Mouse (Mus musculus) NIH3T3 (cell line): ENCODE data around the gene Sec61a2.

Experiments used
- DNase-seq: peaks from one replicate; pipeline ENCODE4 v3.0.0-alpha.2; 2012; ENCODE audit warnings: low read depth

Sec61a2 gene

DNA sequence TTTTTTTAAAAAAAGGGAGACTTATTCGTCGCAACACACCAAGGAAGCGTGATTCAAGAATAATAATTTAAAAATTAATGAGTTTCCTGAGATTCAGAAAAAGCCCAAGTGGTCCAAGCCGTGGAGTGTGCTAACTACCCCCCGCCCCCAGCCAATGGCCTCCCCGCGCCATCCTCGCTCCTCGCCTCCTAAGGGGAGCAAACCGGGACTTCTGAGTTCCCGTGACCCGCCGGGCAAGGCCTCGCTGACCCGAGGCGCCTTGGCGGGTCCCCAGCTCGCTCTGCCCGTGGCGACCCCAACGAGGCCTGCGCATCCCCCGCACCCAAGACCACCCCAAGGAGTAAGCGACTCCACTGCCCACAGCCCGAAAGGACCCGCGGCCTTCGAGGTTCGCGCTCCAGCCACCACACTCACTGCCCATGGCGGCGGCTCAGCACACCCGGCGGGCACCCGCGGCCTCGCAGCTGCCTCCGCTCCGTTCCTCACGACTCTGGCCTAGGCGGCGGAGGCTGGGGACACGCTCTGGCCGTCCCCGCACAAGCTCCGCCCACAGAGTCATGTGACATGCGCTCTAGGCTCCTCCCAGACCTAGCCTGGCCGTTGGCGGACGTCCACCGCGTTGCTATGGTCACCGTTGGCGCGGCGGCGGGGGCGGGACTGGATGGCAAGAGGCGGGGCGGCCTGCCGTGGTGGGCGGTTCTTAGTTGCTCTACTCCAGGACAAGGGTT is at the start of gene Sec61a2:
Gene Sec61a2, minus strand, starts transcription at position 590 of the 728 bp plus-strand sequence.
- peak; percentile 99 for DNase-seq

DNA sequence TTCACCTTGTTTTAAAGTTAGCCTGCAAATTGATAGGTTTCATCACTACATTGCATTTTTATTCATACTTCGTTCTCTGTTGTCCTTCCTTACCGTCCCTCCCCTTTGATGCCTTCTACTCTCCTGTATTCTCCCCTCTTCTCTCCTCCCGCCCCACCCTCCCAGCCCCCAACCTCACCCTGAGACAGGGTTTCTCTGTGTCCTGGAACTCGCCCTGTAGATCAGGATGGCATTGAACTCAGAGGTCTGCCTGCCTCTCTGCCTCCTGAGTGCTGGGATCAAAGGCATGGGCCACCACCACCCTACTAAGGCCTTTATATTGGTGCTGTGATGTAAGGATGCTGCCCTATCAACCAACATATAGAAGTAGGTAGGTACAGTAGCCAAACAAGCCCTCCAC is 47.8 kb upstream of the Sec61a2 start:
- DNase-seq: no peak

DNA sequence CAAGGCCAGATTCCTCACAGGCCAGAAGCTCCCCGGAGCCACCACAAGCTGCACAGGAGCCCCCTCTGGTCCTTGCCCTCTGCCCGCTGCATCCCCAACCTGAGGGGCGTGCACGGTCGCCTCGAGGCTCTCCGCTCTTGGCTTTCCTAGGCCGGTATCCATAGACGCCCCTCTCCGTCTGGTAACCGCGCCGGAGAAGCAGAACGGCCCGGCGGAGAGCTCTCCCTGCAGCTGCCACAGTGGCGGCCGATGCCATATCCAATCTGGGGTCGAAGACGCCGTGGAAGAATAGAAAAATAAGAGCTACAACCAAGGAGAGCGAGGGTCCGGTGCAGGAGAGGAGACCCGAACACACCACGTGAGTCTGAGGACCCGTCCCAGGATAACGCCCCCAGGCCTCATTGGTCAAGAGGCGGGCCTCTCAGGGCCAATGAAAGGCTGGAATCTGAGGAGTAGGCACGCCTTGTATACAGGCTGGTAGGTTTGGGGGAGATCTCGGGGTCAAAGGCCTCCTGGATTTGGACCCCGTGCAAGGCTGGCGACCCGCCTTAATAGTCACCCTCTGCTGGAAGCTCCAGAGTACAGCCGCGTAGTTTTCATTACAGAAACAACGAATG is 47.3 kb upstream of the Sec61a2 start, which contains the start of gene Dhtkd1:
Gene Dhtkd1, minus strand, starts transcription at position 377 of the 617 bp plus-strand sequence.
- DNase-seq: peak; percentile 61

DNA sequence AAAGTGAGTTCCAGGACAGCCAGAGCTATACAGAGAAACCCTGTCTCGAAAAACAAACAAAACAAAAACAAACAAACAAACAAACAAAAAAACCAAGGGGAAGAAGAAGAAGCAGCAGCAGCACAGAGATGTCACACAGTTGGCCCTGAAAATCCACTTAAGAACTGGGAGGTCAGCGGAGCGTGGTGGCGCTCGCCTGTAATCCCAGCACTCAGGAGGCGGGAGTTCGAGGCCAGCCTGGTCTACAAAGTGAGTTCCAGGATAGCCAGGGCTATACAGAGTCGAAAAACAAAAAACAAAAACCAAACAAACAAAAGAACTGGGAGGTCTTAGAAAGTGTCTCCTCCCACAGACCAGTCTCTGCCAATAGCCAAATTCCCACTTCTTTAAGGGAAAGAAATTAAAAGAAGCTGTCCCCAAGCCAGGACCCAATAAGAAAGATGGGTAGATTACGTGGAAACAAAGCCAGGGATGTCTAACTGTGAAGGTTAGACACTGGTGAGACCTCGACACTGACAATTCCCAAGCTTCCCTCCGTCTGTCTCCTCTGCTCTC is 46.7 kb upstream of the Sec61a2 start:
- DNase-seq: peak; percentile 27

DNA sequence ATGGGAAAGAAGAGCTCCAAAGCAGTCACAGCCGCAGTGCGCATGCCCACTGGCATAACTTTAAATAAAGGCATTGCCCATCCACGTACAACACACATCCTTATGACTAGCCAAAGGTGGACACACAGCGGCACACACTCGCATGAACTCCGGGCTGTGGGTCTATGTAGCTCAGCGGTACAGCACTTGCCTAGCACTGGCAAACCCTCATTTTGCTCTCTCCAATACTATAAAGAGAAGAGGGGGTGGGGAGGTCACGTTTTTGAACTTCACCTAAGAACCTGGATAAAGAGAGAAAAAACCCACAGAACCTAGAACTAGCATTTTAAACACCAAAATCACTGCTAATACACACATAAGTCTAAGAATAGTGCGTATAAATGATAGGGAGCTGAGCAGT is 45.7 kb upstream of the Sec61a2 start:
- DNase-seq: no peak

DNA sequence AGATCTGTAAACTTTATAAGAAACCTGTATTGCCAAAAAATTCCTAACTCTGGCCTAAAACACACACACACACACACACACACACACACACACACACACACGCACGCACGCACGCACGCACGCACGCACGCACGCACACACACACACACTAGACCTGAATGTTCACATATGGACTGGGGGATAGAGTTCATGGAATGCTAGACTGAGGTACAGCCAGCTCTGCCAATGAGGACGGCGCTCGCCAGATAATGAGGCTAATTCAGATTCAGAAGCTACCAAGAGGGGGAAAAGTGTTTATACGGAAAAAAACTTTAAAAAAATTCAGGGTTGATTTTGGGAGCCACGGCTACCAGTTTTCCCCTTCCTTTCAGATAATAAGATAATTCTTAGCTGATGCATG is 44.7 kb upstream of the Sec61a2 start:
- DNase-seq: no peak

DNA sequence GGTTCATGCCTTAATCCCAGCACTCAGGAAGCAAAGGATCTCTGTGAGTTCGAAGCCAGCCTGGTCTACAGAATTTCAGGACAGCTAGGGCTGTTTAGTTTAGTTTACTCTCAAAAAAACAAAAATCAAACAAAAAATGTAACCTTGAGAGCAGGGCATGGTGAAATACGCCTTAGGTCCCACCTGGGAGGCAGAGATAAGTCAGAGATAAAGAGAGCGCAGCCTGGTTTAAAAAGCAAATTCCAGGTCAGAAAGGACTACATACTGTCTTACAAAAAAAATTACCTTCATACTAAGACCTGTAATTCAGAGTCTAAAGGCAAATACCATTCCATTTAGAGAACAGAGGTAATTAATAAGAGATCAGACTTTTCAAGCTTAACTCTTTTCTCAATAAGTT is 44.1 kb upstream of the Sec61a2 start:
- DNase-seq: no peak

DNA sequence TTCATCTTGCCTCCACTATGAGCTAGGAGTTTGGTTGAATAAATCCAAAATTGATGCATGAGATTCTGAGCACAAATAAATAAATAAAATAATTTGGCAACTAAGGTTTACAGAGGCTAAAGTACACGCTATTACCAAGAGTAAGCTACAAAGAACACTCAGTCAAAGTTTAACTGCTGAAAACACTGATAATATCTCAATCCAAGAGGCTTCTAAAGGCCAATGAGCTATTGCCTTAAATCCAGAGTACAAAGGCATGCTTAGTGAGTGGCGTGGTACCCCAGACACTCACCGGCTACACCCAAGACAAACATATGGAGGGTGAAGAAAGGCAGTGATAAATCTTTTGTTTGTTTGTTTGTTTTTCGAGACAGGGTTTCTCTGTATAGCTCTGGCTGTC is 41.3 kb upstream of the Sec61a2 start:
- DNase-seq: no peak

DNA sequence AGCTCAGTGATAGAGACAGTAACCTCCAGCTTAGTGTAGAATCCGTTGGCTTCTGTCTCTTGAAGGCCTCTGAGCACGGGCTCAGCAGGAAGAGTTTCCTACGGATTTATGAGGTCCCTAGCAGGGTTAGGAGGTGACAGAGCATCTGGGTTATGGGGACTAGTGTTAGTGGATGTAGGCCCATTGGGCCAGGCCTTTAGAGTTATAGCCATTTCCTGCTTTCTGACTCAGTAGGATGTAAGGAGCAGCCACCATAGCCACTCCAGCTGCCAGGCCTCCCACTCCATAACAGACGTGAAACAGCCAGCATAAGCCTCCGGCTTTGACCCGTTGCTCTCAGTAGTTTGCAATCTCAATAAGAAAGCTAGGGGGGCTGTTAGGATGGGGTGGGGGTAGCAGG is 40.8 kb upstream of the Sec61a2 start:
- DNase-seq: no peak

DNA sequence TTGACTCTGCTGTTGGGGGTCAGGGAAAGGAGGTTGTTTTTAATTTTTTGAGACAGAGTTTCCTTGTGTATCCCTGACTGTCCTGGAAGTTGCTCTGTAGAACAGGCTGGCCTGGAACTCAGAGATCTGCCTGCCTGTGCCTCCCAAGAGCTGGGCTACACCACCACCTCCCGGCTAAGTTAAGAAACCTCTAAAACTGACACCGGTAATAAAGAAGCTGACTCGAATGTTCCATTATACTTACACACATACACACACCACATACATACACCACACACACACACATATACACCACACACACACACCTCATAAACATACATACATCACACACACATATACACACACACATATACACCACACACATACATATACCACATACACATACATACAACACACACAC is 39.7 kb upstream of the Sec61a2 start:
- DNase-seq: no peak

DNA sequence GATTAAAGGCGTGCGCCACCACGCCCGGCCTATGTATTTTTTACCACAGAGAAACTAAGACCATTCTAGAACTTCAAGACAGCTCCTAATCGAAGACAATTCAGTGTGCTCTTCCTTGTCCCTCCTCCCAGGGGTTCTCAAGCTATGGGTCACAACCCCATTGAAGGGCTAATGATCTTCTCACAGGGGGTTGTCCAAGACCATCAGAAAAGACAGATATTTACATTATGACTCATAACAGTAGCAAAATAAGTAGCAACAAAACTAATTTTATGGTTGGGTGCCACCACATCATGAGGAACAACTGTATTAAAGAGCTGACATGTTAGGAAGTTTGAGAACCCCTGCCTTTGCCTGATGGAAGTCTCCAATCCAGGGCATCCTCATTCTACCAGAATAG is 36.7 kb upstream of the Sec61a2 start:
- DNase-seq: no peak

DNA sequence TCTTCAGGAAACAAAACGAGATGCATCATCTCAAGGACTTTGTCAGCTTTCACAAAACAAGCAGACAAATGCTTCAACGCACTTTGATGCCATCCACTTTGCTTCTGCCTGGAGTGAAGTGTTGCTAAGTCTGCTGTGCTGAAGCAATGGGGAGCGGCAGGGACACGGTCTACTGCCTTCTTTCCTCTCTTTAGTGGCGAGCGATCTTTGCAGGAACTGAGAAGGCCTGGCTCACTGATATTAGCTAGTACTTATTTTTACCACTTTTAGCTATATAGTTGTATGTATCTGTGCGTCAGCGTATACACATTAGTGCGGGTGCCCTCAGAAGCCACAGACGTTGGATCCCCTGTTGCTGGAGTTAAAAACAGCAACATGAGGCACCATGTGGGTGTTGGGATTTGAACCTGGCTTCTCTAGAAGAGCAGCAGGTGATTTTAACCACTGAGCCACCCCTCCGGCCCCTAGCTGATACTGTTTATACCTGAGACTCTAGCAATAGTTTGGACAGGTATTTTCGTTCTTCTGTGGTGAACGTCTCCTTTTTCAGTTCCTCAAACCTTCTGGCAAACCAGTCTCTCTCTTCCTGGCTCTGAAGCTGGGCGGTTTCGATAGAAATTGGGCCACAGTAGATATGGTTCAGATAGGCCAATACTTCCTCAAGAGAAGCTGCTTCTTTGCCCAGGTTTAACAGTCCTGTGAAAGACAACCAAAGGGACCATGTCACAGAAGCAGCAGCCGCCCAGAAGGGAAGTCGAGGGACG is 35.2 kb upstream of the Sec61a2 start:
- no peak for DNase-seq

DNA sequence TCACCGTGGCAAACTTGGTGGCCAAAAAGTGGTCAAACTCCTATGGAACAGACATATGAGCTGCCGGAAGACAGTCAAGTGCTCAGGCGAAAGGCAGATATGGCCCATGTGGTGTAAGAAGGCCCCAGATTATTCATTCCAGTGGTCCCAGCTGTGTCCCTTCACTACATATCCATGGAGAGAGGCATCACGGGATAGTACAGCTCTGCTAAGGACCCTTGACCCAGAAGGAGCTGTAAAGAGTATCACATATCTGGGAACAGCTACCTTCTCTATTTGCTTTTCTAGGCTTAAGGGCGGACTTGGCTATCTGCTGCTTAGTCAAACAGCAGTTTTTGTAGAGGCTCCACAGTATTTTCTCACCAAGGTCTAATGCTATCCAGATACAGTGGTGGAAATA is 34.6 kb upstream of the Sec61a2 start:
- DNase-seq: no peak

DNA sequence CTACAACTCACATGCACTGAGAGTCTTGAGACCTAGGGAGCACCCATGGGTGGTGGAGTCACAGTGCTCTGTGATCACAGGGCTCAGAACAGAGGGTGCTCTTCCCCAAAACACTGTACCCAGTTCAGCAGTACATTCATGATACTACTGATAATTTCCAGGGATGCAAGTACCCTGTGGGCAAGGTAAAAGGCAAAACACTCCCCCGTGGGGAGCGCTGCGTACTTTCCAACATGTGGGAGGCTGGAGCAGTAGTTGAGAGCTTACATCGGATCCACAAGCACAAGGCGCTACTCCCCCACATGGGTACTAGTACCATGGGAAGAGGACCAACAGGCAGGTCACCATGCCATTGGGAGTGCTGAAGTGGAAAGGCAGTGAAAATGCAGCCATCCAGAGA is 32.2 kb upstream of the Sec61a2 start:
- no peak for DNase-seq

DNA sequence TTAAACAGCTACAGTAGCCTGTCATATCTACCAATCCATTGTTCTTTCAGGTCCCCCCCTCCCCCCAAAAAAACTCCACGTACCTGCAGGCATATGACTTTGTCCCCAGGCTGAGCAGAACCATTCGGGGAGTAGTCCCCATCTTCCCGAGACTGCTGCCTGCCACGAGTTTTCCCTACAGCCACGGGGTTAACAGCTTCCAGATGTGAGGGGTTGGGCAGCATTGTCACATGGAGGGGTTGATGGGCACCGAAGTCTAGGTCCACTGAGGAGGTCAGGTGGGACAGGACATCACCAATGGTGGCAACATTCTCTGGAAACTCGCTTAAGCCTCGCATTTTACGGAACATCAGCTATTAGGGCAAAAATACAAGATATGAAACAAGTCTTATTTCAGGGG is 28.6 kb upstream of the Sec61a2 start:
- no peak for DNase-seq

DNA sequence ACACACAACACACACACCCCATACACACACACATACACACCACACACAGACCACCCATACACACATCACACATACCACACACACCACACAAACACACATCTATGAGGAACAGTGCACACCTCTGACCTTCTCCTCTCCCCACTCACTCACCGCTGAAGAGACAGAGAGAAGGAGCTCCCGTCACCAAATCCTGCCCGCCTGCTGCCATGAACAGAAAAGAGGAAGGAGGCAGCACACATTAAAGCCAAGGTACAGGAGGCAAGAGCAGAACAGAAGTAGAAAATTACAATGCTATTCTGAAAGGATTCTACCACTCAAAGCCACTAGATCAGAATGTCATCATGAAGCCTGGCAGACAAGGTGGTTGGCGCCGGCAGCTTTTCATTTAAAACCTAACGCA is 27.6 kb upstream of the Sec61a2 start:
- DNase-seq: no peak

DNA sequence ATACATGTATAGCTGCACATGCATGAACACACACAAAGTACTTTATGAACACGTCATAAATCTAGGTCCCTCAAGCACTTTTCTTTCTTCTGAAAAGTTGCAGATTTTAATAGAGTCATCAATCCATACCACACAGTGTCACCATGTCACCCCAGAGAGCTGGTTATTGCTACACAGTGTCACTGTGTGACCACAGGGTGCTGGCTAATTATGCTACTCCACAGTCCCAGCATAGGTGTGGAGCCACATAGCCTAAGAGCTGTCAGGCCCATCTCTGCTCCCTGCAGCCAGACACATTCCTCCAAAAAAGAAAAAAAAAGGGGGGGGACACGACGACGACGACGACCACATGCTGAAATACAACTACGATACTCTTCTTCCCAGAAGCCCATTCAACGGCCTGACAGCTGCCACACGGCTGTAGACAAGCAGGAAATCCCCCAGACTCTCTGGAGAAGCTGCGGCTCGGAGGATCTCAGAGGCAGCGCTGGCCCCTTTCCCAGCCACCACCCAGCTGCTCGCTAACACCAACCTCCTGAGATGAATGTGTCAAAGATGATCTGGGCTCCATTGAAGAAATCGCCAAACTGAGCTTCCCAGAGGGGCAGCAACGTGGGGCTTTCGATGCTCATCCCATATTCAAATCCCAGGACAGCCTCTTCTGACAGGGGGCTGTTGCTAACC is 16.2 kb upstream of the Sec61a2 start:
- DNase-seq: no peak

DNA sequence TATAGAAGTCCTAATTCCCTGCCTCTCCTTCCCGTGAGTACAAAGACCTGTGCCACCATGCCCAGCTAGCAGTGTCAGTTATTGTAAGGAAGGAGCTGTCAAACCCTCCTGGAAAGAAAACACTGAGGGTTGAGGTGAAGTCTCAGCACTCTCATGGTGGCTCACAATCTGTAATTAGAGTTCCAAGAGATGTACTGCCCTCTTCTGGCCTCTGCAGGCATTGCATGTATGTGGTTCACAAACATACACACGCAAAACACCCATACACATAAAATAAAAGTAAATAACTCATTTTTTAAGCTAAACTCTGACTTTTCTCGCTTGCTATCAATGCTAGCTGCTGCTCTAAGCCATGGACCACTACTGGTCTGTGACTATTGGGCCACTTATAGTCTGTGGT is 11.4 kb upstream of the Sec61a2 start:
- peak; percentile 65 for DNase-seq

DNA sequence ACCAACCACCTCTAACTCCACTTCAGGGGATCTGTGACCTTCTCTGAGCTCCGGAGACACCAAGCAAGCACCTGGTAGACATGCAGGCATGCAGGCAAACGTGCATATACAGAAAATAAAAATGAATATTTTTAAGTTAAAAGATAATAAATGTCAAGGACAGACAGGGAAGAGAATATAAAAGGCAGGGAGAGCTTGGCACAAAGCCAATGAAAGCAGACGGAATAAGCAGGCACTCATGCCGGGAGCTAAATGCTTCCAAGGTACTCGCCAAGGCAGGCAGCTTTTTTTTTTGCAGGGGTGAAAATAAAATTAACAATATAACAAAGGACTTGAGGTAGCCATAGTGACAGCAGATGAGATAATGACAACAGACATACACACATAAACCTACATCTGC is 10.9 kb upstream of the Sec61a2 start:
- peak; percentile 26 for DNase-seq

DNA sequence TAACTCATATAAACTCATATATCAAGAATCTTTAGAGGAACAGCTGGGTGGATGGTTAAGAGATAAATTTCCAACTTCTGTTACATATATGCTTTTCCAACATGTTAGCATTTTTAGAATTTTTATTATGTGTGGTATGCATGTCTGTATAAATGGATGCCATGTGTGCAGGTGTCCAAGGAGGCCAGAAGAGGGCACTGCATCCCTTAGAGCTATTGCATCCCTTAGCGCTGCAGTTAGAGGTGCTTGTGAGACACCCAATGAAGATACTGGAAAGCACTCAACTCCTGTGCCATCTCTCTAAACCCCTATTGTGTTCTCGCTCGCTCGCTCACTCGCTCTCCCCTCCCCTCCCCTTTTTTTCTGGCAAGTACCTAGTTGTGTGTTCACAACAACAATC is 4.9 kb upstream of the Sec61a2 start:
- peak; percentile 56 for DNase-seq

DNA sequence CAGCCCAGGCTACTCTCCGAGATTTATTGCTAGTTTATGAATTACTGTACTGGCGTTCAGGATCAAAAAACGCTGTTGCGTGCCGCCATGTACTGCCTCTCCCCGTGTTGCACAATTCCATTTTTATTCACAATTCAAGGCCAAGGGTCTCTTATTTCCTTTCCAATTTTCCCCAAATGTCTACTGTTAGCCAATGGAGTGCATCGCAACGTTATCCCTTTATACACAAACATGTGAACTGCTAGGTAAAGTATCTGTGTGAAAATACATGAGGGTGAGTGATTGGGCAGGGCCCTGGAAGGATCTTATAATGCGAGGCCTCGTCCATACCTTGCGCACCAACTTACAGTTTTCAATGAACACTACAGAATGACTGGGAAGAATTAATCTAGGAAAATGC is 936 bp downstream of the Sec61a2 start:
- peak; percentile 40 for DNase-seq

DNA sequence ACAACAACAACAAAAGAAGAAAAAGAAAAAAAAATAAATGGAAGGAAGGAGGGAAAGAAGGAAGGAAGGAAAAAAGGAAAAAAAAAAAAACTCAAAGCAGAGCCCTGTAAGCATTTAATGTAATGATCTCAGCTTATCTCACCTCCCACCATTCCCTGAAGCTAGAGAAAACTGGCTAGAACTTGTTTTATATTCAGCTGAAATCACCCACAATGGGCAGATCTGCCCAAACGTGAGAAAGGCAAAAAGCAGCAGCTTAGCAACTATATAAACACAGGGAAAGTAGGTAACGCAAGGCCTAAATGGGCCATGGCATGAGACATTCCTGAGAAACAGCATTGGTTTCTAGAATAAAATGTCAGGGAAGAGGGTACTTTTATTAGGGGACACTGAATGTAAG is 5.8 kb downstream of the Sec61a2 start:
- DNase-seq: no peak
